Mouse (Mus musculus) heart, embryonic 14.5 days (tissue): ENCODE data around the gene Sbk3. TPM values are rescaled to one million over a fixed set of nuclear protein-coding genes. Genes with fewer than 3 reads are reported as not detected.

ENCODE experiments used
- ATAC-seq: fragments of 200-750 bp; cut with Nextera tagmentation; 2 replicates; pipeline ENCODE4 v1.8.0; 2017; ENCODE audit warnings: low read depth, moderate TSS enrichment; ENCODE audit not compliant: insufficient number of reproducible peaks, insufficient read depth, low FRiP score
- H3K27ac ChIP-seq, 2 experiments: fragments of 200-500 bp in 1 of 2; fragments of 300-500 bp in 1 of 2; sonication (generic) in 1 of 2; replicated peaks in 1 of 2; 2 replicates each; pipeline ENCODE4 v1.5.1; 2012 to 2014; ENCODE audit warnings: low read depth in 2 of 2, low read length in 2 of 2, control low read depth in 1 of 2, mild to moderate bottlenecking in 1 of 2, mixed read lengths in 1 of 2; ENCODE audit not compliant: control insufficient read depth in 1 of 2, insufficient read depth in 1 of 2
- H3K27me3 ChIP-seq: fragments of 300-500 bp; sonication (generic); 2 replicates; pipeline ENCODE4 v1.6.1; 2014; ENCODE audit warnings: mild to moderate bottlenecking, low read length, control low read depth; ENCODE audit not compliant: control insufficient read depth, insufficient read depth
- H3K36me3 ChIP-seq: fragments of 300-500 bp; sonication (generic); 2 replicates; pipeline ENCODE4 v1.6.1; 2014; ENCODE audit warnings: mild to moderate bottlenecking, control low read depth, low read length, mixed read lengths; ENCODE audit not compliant: control insufficient read depth, insufficient read depth
- H3K4me1 ChIP-seq, 2 experiments: fragments of 200-500 bp in 1 of 2; fragments of 300-500 bp in 1 of 2; sonication (generic) in 1 of 2; 2 replicates each; pipeline ENCODE4 v1.6.1; 2012 to 2014; ENCODE audit warnings: low read length in 2 of 2, control low read depth in 1 of 2, mixed read lengths in 1 of 2; ENCODE audit not compliant: control insufficient read depth in 2 of 2, insufficient read depth in 2 of 2
- H3K4me2 ChIP-seq: fragments of 300-500 bp; sonication (generic); 2 replicates; pipeline ENCODE4 v1.6.1; 2014; ENCODE audit warnings: mild to moderate bottlenecking, low read length
- H3K4me3 ChIP-seq, 2 experiments: fragments of 200-500 bp in 1 of 2; fragments of 300-500 bp in 1 of 2; sonication (generic) in 1 of 2; 2 replicates each; pipeline ENCODE4 v1.5.1; 2012 to 2014; ENCODE audit warnings: low read length in 2 of 2, mild to moderate bottlenecking in 2 of 2, control low read depth in 1 of 2, low read depth in 1 of 2, moderate library complexity in 1 of 2; ENCODE audit not compliant: control insufficient read depth in 1 of 2, insufficient read depth in 1 of 2
- H3K9ac ChIP-seq: fragments of 300-500 bp; sonication (generic); 2 replicates; pipeline ENCODE4 v1.6.1; 2014; ENCODE audit warnings: mild to moderate bottlenecking, low read length
- H3K9me3 ChIP-seq: fragments of 300-500 bp; sonication (generic); 2 replicates; pipeline ENCODE4 v1.6.1; 2016; ENCODE audit warnings: low read length, control low read depth; ENCODE audit not compliant: control insufficient read depth
- WGBS: fragments of 180-500 bp; shearing (Covaris S2); extraction: QIAGEN DNeasy Blood & Tissue Kit; methylation state at CpG from one replicate; pipeline ENCODE4 v1.1.7; 2014; 5-methylcytosine and 5-hydroxymethylcytosine counted together
- polyA plus RNA-seq: library from polyadenylated mRNA; unstranded; fragments of >200 nt; fragmentation: Nextera tagmentation; extraction: Ambion mirVana; gene quantifications from 2 replicates; pipeline ENCODE4 v1.2.1, GENCODE M21; 2014

Gene Sbk3
- polyA plus RNA-seq, 1 experiment from 2014 or later = 0.80 TPM

DNA sequence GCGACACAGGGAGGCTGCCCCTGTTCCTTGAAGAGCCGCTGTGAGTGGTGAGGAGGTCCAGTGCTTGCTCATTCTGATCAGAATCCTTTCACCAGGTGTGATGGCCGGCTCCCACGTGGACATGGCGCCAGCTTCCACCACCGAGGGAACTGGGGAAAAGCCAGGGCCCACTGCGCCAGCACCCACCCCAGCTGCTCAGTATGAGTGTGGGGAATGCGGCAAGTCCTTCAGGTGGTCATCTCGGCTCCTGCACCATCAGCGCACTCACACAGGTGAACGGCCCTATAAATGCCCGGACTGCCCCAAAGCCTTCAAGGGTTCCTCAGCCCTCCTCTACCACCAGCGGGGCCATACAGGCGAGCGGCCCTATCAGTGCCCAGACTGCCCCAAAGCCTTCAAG is 52.3 kb downstream of the Sbk3 start:
- H3K27ac ChIP-seq = no peak overlapping the region
- peaks cover 25 to 40% of the 10 kb centered on the region in 2 experiments for H3K4me1 ChIP-seq
- H3K9me3 ChIP-seq = no peaks in the 10 kb centered on the region
- no peak overlapping the region for H3K4me2 ChIP-seq
- H3K4me3 ChIP-seq = no peak overlapping the region
- H3K36me3 ChIP-seq = peaks cover 40% of the 10 kb centered on the region
- ATAC-seq = no peak
- no peak overlapping the region for H3K9ac ChIP-seq
- no peaks in the 10 kb centered on the region for H3K27me3 ChIP-seq
- WGBS = 94% methylated on average over 15 of the region's 15 CpGs

DNA sequence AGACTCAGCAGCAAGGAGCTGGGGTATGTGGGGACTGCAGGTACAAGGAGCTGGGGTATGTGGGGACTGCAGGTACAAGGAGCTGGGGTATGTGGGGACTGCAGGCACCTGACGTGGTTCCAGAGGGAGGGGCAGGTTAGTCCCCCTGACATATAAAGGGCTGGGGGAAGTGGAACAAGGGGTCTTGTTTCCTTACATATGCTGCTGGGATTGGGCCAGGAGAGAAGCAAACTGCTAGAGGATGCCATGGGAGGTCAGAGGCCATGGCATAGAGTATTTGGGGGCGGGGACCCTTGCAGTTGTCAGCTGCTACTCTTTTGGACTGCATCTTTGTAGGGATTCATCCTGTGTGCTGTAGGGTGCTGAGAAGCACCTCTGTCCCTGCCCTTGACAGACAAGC is 53.5 kb downstream of the Sbk3 start:
- peaks cover 14 to 29% of the 10 kb centered on the region in 2 experiments for H3K4me1 ChIP-seq
- H3K4me3 ChIP-seq = no peak overlapping the region
- no peak overlapping the region for H3K27ac ChIP-seq
- no peak overlapping the region for H3K4me2 ChIP-seq
- no peaks in the 10 kb centered on the region for H3K27me3 ChIP-seq
- 97% methylated on average over 2 of the region's 2 CpGs for WGBS
- peaks cover 40% of the 10 kb centered on the region for H3K36me3 ChIP-seq
- ATAC-seq = no peak
- no peak overlapping the region for H3K9ac ChIP-seq
- H3K9me3 ChIP-seq = no peaks in the 10 kb centered on the region

DNA sequence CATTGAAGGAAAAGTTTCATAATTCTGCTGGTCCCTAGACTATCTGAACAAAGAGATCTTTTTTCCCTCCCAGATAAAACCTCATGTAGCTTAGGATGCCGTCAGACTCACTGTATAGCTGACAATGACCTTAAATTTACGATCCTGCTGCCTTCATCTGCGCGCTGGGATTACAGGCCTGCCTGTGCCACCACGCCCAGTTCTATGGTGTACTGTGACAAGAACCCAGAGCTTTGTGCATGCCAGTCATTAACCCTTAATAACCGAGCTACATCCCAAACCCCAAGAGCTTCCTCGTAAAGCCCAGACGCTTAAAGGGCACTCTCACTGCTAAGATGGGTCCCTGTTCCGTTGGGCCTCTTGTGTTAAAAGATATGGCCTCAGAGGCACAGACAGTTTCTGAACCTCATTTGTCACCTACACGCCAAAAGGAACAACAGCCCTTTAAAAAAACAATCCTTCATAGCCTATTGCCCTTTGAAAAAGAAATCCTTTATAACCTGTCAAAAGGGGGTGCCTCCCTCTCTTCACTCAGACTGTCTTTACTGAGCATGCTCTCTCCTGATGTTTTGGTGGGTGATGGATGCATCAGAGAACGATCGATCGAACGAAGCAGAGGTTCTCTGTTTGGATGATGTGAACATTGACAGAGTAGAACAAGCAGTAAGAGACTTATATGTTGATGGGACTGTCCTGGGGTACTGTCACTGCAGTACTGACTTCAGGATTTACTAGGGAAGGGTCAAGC is 55.1 kb downstream of the Sbk3 start:
- Histone ChIP-seq H3K4me3 (peak overlapping the region; percentile 64 to 70), H3K9ac (peak overlapping the region; percentile 90), H3K36me3 (peaks cover 39% of the 10 kb centered on the region), H3K4me2 (peak overlapping the region; percentile 72), H3K9me3 (no peaks in the 10 kb centered on the region), H3K27ac (peak overlapping the region; percentile 68 to 96), H3K27me3 (no peaks in the 10 kb centered on the region), H3K4me1 (peaks cover 4 to 15% of the 10 kb centered on the region in 2 experiments; a peak in 3 of 4 replicates)
- 23% methylated on average over 14 of the region's 14 CpGs for WGBS
- 0 out of 2 replicates have a peak, but pooled peaks have one; percentile 5 for ATAC-seq

Other genes starting within 250 kb of the Sbk3 start
- 0.08 TPM in 1 of 2 replicates, not detected in the other for gene Tmem150b, start 245.9 kb downstream of the Sbk3 start, polyA plus RNA-seq
- 47.5 and 47.6 TPM in 2 replicates for gene Kmt5c, start 231.1 kb downstream of the Sbk3 start, polyA plus RNA-seq
- gene Cox6b2, start 218.1 kb downstream of the Sbk3 start, polyA plus RNA-seq = 30.4 and 30.6 TPM in 2 replicates
- gene Fam71e2, start 199.9 kb downstream of the Sbk3 start, polyA plus RNA-seq = not detected in 2 replicates
- gene Il11, start 188.3 kb downstream of the Sbk3 start, polyA plus RNA-seq = not detected in 2 replicates
- gene Tmem190, start 188.2 kb downstream of the Sbk3 start, polyA plus RNA-seq = not detected in 2 replicates
- 3.0 and 3.7 TPM in 2 replicates for gene Tmem238, start 181.5 kb downstream of the Sbk3 start, polyA plus RNA-seq
- gene Rpl28, start 178.3 kb downstream of the Sbk3 start, polyA plus RNA-seq = 179 and 188 TPM in 2 replicates
- gene Ube2s, start 158.6 kb downstream of the Sbk3 start, polyA plus RNA-seq = 237 and 408 TPM in 2 replicates
- 0.05 TPM in 1 of 2 replicates, not detected in the other for gene Shisa7, start 126.5 kb downstream of the Sbk3 start, polyA plus RNA-seq
- 4.2 and 4.3 TPM in 2 replicates for gene Isoc2b, start 100.9 kb downstream of the Sbk3 start, polyA plus RNA-seq
- gene Isoc2a, start 94.0 kb downstream of the Sbk3 start, polyA plus RNA-seq = 1.1 and 1.5 TPM in 2 replicates
- 0.20 TPM in 1 of 2 replicates, not detected in the other for gene Gm36210, start 64.7 kb downstream of the Sbk3 start, polyA plus RNA-seq
- 2.1 and 3.1 TPM in 2 replicates for gene Zfp628, start 56.0 kb downstream of the Sbk3 start, polyA plus RNA-seq
- gene Nat14, start 49.1 kb downstream of the Sbk3 start, polyA plus RNA-seq = 4.4 and 5.1 TPM in 2 replicates
- gene Ssc5d, start 45.4 kb downstream of the Sbk3 start, polyA plus RNA-seq = 1.4 and 1.9 TPM in 2 replicates
- gene Sbk2, start 6.8 kb downstream of the Sbk3 start, polyA plus RNA-seq = 6.8 and 8.1 TPM in 2 replicates
- gene Zfp579, start 25.0 kb upstream of the Sbk3 start, polyA plus RNA-seq = 29.8 and 33.5 TPM in 2 replicates
- 12.6 and 13.6 TPM in 2 replicates for gene Zfp524, start 43.2 kb upstream of the Sbk3 start, polyA plus RNA-seq
- 23.4 and 23.8 TPM in 2 replicates for gene Fiz1, start 43.5 kb upstream of the Sbk3 start, polyA plus RNA-seq
- gene Gm44973, start 44.3 kb upstream of the Sbk3 start, polyA plus RNA-seq = 0.34 TPM in 1 of 2 replicates, not detected in the other
- 4.4 and 4.9 TPM in 2 replicates for gene Zfp865, start 49.2 kb upstream of the Sbk3 start, polyA plus RNA-seq
- gene Ccdc106, start 49.4 kb upstream of the Sbk3 start, polyA plus RNA-seq = 0.73 and 1.9 TPM in 2 replicates
- not detected in 2 replicates for gene 4632433K11Rik, start 63.0 kb upstream of the Sbk3 start, polyA plus RNA-seq
- gene Zfp784, start 67.3 kb upstream of the Sbk3 start, polyA plus RNA-seq = 5.6 TPM in 2 replicates
- 21.9 and 22.0 TPM in 2 replicates for gene Zfp580, start 80.4 kb upstream of the Sbk3 start, polyA plus RNA-seq
- gene U2af2, start 91.0 kb upstream of the Sbk3 start, polyA plus RNA-seq = 46.8 and 66.2 TPM in 2 replicates
- 50.6 and 52.0 TPM in 2 replicates for gene Epn1, start 109.1 kb upstream of the Sbk3 start, polyA plus RNA-seq
- not detected in 2 replicates for gene Rfpl4, start 145.8 kb upstream of the Sbk3 start, polyA plus RNA-seq
- gene Rasl2-9, start 154.8 kb upstream of the Sbk3 start, polyA plus RNA-seq = 2.2 and 2.5 TPM in 2 replicates
- gene Vmn1r55, start 178.5 kb upstream of the Sbk3 start, polyA plus RNA-seq = 0.01 TPM in 1 of 2 replicates, not detected in the other
- not detected in 2 replicates for gene Vmn1r56, start 225.6 kb upstream of the Sbk3 start, polyA plus RNA-seq
- gene Vmn1r57, start 247.3 kb upstream of the Sbk3 start, polyA plus RNA-seq = not detected in 2 replicates